Mouse (Mus musculus) heart, postnatal 0 days (tissue): ENCODE measurements at regions not wholly inside any gene's neighbourhood (a gene's known extent, or its start where the extent isn't known, plus 50 kb on each side); places are given as distances from the start of the nearest gene placed in this dataset.

Experiments
- CTCF ChIP-seq: IDR thresholded peaks from 2 replicates; pipeline ENCODE4 v1.5.1; 2016; ENCODE audit warnings: antibody characterized with exemption, control low read depth, low read depth
- EP300 ChIP-seq: IDR thresholded peaks from 2 replicates; pipeline ENCODE4 v1.6.1; 2016; ENCODE audit warnings: antibody characterized with exemption, low read depth

GRCm38 (mm10) chr15:68389855-68390254, 1889.1 kb upstream of the Lrrc6 start:
- no peak for TF ChIP-seq CTCF
- no peak for TF ChIP-seq EP300
